Mouse (Mus musculus) kidney, adult 11 months (tissue): ENCODE measurements around the gene Olfr1329.
"Not testable (repeated sequence)": the region's sequence is repeated elsewhere in the genome, so short reads cannot be mapped to it uniquely, and the experiment has no call there.

Experiments used
- DNase-seq: peaks from one replicate; pipeline ENCODE4 v3.0.0; 2022

The Olfr1329 gene

GRCm38 (mm10) chr4:118917365-118917764, at the start of gene Olfr1329:
Gene Olfr1329 (minus strand): TSS chr4:118917465.
- not testable (repeated sequence) for DNase-seq

GRCm38 (mm10) chr4:118961141-118961628, 43.9 kb upstream of the Olfr1329 start, which contains the start of gene Lao1:
Gene Lao1 (plus strand): TSS chr4:118961578.
- peak; percentile 15 for DNase-seq

- DNase-seq, result no peak
Measured at GRCm38 (mm10) chr4:118958812-118959211, 41.5 kb upstream of the Olfr1329 start.

GRCm38 (mm10) chr4:118938512-118938911, 21.2 kb upstream of the Olfr1329 start, which contains the start of gene Olfr1328:
Gene Olfr1328 (minus strand): TSS chr4:118938612.
- no peak for DNase-seq

- not testable (repeated sequence) for DNase-seq
Measured at GRCm38 (mm10) chr4:118931326-118931725, 14.1 kb upstream of the Olfr1329 start.

GRCm38 (mm10) chr4:118901981-118902380, 15.3 kb downstream of the Olfr1329 start:
- no peak for DNase-seq

- DNase-seq, result no peak
Measured at GRCm38 (mm10) chr4:118888297-118888696, 29.0 kb downstream of the Olfr1329 start, which contains the start of gene Olfr1330. Gene Olfr1330 (plus strand): TSS chr4:118888597.

- no peak for DNase-seq
Measured at GRCm38 (mm10) chr4:118867566-118867965, 49.7 kb downstream of the Olfr1329 start.
